Mouse (Mus musculus) neutrophil, adult 5-6 weeks (primary cell): ENCODE measurements around the gene Dexi. TPM values are rescaled to one million over a fixed set of nuclear protein-coding genes. Genes with fewer than 3 reads are reported as not detected.
A peak's percentile ranks its signal among the peaks of the same experiment; 100 is the strongest.

Experiments
- ATAC-seq: fragments of 151-379, 151-347 bp; 2 replicates; pipeline ENCODE4 v1.8.0; 2017; ENCODE audit warnings: mild to moderate bottlenecking, moderate TSS enrichment; ENCODE audit not compliant: insufficient number of reproducible peaks, poor library complexity, low FRiP score, severe bottlenecking; ENCODE audit errors: extremely low read depth
- total RNA-seq: library from RNA; stranded (forward); fragments of 200-1000 nt; gene quantifications from 2 replicates; pipeline ENCODE4 v1.2.3, GENCODE M21; 2017

Dexi gene
- total RNA-seq, 1 experiment from 2014 or later = 10.4 TPM

DNA sequence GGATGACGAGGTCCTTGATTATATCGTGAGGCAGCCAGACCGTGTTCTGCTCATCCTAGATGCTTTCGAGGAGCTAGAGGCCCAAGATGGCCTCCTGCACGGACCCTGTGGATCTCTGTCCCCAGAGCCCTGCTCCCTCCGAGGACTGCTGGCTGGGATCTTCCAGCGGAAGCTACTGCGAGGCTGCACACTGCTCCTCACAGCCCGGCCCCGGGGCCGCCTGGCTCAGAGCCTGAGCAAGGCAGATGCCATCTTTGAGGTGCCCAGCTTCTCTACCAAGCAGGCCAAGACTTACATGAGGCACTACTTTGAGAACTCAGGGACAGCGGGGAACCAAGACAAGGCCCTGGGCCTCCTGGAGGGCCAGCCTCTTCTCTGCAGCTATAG lies 31.7 kb downstream of the Dexi start:
- ATAC-seq = no peak

DNA sequence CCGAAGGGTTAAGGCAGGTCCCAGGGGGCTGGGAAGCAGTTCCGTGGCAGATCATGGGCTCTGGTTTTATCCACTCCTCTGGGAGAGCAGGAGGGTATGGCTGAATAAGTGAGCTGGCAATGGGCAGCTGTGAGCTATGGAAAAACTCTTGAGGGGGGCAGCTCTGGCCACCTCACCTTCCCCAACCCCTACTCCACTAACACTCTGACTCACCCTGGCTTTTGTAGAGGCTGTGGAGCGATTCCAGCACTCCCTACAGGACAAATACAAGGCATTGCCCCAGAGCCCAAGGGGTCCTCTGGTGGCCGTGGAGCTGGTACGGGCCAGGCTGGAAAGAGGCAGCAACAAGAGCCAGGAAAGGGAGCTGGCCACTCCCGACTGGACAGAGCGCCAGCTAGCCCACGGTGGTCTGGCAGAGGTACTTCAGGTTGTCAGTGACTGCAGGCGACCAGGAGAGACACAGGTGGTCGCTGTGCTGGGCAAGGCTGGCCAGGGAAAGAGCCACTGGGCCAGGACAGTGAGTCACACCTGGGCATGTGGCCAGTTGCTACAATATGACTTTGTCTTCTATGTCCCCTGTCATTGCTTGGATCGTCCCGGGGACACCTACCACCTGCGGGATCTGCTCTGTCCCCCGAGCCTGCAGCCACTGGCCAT lies 32.2 kb downstream of the Dexi start:
- ATAC-seq = no peak

DNA sequence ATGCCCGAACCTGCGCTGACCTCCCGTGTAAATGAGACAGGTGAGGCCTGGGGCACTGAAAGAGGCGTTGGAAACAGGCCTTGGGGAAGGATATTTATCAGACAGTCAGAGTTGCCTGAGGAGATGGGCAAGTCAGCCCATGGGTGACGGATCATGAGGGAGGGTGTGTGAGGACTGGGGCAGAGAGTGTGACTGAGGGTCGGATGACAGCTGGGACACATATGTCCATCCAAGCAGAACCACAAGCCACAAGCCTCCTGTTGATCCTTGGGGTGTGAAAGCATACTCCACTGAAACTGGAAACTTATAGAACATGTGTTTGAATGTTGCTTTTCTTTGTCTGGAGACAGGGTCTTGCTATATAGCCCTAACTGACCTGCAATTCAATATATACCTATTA lies 34.2 kb downstream of the Dexi start:
- peak; percentile 78 for ATAC-seq

DNA sequence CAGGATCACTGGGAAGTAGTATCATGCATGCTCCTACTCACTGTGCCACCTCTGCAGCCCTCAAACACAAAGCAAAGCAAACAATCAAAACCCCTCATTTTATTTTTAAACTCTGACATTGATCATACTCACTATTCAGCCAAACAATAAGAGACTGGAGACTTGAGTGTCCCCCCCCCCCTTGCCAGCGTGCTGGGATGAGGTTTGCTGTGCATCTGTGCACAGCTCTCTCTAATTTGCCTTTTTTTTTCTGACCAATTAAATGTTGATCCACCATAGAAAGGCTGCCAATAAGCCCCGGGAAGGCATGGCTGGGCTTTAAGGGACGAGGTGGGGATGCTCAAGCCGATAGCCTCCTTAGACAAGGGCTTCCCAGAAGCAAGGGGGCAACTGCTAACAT lies 35.4 kb downstream of the Dexi start:
- ATAC-seq = no peak

DNA sequence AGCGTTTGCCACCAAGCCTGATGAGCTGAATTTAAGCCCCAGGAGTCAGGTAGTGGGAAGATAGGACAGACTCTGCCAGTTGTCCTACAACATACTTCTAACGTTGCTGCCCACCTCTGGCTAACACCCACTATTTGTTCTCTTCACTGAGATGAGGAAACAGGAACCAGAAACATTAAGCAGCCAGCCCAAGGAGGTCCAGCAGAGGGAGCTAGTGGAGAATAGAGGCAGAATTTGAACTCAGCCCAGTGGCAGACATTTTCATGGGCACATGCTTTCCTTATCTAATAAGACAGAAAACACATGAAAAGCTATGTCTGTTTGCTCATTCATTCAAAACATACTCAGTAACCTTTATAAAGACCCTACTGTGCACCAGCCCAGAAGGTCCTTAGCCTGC lies 39.8 kb downstream of the Dexi start:
- no peak for ATAC-seq

DNA sequence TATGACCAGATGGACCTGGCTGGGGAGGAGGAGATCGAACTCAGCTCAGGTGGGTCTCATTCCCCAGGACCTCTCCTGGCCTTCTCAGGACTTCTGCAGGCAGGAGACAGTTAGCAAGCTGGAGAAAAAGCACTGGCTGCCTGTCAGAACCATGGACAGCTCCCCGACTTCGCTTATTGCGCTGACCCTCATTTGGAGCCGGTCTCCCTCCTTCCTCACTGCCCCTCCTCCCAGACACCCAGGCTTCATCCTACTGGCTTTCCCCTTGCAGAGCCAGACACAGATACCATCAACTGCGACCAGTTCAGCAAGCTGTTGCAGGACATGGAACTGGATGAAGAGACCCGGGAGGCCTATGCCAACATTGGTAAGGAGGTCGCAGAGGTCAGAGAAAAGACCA lies 41.0 kb downstream of the Dexi start:
- no peak for ATAC-seq

DNA sequence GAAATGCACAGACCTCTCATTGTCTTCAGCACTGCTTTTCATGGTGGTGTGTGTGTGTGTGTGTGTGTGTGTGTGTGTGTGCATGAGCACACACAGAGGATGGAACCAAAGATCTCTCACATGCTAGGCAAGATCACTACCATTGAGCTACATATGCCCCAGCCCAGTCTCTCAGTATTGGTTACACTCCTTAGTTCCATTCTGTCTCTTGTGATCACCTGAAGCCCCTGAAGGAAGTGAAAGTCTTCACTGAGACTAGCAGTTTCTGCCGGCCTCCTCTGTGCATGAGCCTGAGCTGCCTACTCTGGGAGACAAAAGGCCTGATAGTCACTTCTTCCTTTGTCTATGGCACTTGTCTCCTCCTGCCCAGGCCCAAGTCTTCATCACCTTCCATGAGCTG lies 43.7 kb downstream of the Dexi start:
- peak; percentile 68 for ATAC-seq

DNA sequence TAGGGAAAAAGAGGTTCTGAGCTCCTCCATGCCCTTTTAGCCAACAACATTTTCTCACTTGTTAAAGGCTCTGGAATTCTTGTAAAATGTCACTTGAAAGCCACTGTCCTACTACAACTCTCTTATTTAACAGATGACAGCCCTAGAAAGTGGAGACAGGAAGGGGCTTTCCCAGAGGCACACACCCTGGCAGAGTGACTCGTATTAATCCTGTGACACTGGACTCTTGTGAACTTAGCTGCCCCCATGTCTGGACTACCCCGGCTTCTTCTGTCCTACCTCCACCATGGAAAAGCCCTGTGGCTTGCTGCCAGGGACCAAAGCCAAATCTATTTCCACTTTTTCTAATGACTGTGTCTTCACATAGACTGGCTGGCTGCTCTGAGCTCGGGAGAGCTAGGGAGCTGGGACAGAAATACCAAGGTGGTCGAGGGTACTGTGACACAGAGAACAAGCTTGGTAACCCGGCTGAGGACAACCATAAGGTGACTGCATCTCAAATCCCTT lies 44.7 kb downstream of the Dexi start:
- no peak for ATAC-seq

DNA sequence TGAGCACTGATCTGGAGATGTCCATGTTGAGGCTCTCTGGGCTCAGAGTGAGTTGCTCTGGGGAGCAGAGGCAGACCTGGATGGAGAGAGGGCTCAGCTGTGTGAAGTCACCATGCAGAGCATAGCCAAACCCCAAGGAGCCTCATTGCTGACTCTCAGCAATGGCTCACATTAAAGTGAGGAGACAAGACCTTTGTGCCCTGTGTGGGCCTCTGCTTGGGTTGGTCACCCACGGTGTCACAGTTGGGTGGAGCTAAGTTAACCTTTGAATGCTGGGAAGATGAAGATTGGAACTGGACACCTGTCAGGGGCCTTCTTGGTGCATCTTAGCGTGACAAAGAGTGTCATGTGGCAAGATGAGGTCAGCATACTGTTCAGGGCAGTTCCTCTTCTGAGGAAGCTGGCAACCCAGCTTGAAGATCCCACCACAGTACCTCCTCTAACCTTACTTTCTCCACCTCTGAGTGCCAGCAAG lies 47.0 kb downstream of the Dexi start:
- peak; percentile 41; the same call in 1 of the 2 replicates for ATAC-seq

DNA sequence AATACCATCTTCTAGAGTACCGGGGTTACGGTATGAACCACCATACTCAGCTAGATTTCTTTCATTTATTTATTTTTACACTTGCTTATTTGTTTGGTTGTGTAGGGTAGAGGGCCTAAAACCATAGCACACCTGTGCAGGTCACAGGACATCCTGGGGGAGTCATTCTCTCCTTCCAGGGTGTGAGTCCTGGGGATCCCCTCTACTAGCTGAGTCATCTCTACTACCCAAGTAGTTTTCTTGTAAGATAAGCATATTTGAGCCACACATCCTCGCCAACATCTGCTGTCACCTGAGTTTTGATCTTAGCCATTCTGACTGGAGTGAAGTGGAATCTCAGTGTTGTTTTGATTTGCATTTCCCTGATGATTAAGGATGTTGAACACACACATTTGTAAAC lies 50.3 kb downstream of the Dexi start:
- no peak for ATAC-seq

DNA sequence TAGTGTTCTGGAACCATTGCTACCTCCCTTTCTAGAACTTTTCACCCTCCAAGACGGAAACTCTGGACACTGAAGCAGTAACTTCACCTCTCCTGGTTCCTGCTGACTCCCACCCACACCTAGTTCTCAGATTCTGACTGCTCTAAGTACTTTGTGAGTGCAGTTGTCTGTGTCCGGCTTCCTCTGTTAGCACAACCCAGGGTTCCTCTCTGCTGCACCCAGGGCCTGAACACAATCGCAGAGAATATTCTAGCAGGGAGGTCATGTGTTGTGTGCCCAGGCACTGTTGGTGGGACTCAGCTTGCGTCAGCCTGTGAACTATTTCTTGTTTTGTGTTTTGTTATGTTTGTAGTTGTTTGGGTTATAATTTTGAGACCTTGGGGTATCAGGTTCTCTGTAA lies 51.1 kb downstream of the Dexi start:
- ATAC-seq = no peak

DNA sequence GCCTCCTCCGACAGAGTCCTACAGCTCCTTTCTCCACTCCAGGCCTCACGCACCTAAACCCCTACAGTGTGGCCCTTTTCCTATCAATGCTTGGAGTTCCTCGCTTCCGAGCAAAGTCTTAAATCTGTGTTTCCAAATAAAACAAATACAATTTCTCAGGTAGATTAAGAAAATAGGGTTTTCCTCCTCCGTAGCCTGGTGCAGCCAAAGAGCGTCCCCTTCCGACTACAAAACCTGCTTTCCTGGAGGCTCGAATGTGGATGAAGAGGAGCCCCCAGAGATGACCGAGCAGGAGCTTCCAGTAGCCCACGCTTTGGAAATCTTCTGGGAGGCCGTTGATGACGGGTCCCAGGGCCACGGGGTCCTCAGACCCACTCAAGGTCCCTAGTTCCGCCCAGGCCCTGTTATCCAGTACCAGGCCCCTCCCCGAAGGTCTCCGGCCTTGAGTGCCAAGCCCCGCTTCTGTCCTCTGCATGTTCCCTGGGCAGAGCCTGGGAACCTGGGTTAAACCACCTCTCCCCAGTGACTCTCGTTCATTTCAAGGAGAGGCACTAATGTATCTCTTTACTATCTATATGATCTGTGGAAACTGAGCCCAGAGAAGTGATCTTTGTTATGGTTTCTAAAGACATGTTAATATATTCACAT lies 52.2 kb downstream of the Dexi start:
- no peak for ATAC-seq

DNA sequence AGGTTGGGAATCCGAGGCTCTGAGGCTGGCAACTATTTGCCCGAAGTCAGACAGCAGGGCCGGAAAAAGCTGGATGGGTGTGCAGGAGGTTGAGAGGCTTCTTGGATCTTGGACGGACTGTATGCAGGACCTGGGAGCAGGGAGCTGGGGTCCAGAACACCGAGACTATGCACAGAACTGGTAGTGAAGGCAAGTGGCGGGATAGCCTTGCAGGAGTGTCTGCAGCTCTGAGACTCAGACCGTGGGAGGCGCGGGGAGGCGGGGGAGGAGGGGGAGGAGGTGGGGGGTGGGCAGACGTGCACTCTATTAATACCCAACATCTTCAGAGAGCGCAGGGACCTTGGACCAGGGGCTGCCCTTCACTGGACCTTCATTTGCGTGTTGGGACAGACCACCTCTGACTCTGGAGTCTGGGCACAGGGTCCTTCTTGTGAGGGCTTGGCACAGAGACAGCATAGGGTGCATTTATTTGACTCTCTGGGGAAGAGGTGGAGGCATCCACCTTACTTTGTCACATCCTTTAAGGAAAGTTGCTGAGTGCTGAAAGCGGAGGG lies 52.9 kb downstream of the Dexi start:
- no peak for ATAC-seq

DNA sequence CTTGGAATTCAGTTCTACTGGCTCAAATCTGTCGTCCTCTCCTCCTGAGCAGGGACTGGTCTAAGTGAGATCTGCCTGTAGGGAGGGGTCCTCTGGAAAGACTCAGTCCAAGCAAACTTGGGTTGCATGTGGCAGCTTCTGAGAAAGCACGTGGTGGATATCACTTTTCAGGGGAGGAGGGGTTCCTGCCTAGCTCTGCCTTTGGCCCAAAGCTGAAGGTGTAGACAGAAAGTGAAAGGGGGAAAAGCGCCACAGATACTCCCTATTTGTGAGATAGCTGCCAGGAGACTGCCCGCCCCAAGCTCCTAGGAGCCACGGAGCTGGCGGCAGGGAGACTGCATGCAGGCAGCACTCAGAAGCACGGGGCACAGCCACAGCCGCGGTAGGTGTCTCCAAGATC lies 53.4 kb downstream of the Dexi start:
- no peak for ATAC-seq

DNA sequence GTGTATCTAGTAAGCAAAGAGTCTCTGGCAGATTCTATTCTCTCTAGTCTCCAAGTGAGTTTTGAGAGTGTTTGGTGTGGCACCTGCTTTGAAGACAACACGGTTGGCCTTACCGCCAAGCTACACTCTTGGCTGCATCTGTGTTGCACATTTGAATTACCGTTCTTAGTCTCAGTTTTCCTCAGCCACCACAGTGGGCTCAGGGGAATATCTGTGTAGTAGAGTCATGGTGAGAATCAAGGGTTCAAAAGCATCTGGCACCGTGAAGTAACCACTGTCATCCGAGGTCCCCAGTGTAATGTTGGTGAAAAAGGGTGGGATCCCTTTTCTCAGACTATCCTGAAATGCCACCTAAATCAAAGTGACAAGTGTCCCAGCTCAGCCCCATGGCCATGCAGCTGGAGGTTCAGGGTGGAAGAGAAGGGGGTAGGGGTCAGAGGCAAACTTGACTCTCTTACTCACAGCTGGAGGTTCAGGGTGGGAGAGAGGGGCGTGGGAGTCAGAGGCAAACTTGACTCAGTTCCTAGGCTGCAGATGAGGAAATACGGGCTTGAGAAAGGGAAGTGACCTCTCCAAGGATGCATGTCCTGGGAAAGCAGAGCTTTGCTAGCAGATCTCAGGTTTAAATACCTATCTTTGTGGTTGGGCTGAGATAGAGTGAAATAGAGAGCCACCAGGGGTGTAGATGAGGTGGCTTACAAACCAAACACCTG lies 53.9 kb downstream of the Dexi start:
- ATAC-seq = no peak

DNA sequence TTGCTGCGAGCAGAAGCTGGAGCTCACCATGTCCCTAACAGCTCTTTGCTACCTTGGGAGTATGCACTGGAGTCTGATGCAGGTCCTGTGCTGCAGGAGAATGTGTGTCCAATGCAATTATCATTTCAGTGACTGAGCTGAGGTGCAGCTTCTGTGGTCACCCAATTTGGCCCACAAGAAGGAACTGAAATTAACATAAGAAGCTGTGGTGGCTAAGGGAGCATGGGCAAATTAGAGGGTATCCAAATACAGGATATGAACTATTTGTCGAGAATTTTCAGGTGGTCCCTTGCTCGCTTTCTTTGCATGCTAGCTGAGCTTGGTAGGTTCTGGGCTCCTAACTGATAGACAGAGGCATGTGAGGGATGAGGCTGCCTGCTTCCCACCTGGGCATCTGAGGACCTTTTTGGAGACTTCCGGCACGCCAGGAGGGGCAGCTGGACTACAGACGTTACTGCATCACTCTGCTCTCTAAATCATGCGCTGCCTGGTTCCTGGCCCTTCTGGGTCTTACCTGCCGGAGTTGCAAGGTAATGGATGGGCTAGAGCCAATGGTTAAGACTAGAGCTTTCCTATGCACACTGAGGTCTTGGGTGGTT lies 54.9 kb downstream of the Dexi start:
- ATAC-seq = peak; percentile 74

DNA sequence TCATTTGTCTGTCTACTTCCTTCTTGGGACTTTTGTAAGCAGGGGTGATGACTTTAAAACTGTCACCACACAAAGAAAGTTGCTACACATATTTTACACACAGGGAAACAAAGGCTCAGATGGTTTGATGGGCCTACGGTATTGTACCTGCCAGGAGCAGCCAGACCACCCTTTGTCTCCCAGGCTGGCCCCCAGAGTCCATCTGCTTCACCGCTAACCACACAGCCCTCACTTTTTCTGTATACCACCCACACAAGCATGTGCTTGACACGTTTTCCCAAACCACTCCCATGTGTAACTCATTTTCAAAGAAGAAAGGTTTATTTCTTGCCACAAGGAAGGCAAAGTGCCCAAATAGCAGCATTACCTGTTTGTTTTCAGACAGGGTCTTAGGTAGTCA lies 55.9 kb downstream of the Dexi start:
- no peak for ATAC-seq

DNA sequence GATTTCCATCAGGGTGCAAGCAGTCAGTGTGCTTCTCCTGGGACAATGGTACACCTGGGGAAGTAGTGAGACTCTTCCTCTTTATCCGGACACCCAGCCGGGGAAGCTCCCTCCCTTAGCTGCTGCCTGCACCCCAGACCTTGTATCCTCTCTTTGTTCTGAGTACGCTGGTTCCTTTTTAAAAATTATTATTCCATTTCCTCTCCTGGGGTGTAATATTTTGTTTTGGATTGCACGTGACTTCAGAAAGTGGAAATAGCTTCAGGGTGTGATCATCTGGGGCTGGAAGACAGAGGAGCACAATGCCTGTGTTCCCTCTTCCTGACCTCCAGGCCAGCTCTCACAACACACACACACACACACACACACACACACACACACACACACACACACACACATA lies 60.5 kb downstream of the Dexi start:
- ATAC-seq = no peak

DNA sequence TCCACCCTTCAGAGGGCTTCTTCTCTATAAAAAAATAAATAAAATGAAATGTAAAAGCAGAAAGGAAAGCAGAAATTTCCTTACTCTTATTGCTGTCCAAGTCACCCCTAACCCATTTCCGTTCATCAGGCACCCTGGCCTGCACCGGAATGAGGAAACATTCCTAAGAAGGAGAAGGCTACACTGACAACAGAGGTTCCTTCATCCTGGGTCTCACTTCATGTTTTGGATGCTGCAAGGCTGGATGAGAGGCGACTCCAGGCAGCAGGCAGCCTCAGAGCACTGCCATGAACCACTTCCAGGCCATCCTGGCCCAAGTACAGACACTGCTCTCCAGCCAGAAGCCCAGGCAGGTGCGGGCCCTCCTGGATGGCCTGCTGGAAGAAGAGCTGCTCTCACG lies 63.0 kb downstream of the Dexi start, which contains the start of gene Ciita:
Gene Ciita (plus strand): TSS at position 203 of the 400 bp plus-strand sequence.
- no peak for ATAC-seq
